Mouse (Mus musculus) erythroblast, embryonic 14.5 days (primary cell): ENCODE results near the gene Gm13278. TPM values are rescaled to one million over a fixed set of nuclear protein-coding genes. Genes with fewer than 3 reads are reported as not detected.
"Not testable (repeated sequence)": the region's sequence is repeated elsewhere in the genome, so short reads cannot be mapped to it uniquely, and the experiment has no call there.

Experiments used
- H3K27me3 ChIP-seq: 2 replicates; pipeline ENCODE4 v1.6.1; 2012; ENCODE audit warnings: inconsistent platforms; ENCODE audit not compliant: control insufficient read depth
- H3K36me3 ChIP-seq: 2 replicates; pipeline ENCODE4 v1.6.1; 2012; ENCODE audit warnings: mild to moderate bottlenecking, inconsistent platforms; ENCODE audit not compliant: control insufficient read depth
- H3K4me1 ChIP-seq: 2 replicates; pipeline ENCODE4 v1.6.1; 2012; ENCODE audit warnings: inconsistent platforms; ENCODE audit not compliant: control insufficient read depth
- H3K4me3 ChIP-seq: replicated peaks from 2 replicates; pipeline ENCODE3; 2012; ENCODE audit warnings: moderate library complexity, mild to moderate bottlenecking, inconsistent platforms
- H3K9me3 ChIP-seq: 2 replicates; pipeline ENCODE4 v1.6.1; 2012; ENCODE audit warnings: low read length, inconsistent platforms, mixed read lengths; ENCODE audit not compliant: control insufficient read depth
- GATA1 ChIP-seq: IDR thresholded peaks from 2 replicates; pipeline ENCODE4 v1.6.1; 2012; ENCODE audit warnings: low read length, inconsistent platforms, mixed read lengths
- TAL1 ChIP-seq: IDR thresholded peaks from 3 replicates; pipeline ENCODE4 v1.6.1; 2012; ENCODE audit warnings: low read length, inconsistent platforms, mixed read lengths
- polyA plus RNA-seq: library from polyadenylated mRNA; stranded (reverse); fragments of >175 nt; gene quantifications from 2 replicates; pipeline ENCODE4 v1.2.3, GENCODE M21; 2012

The Gm13278 gene
- polyA plus RNA-seq, 1 experiment = not detected

DNA sequence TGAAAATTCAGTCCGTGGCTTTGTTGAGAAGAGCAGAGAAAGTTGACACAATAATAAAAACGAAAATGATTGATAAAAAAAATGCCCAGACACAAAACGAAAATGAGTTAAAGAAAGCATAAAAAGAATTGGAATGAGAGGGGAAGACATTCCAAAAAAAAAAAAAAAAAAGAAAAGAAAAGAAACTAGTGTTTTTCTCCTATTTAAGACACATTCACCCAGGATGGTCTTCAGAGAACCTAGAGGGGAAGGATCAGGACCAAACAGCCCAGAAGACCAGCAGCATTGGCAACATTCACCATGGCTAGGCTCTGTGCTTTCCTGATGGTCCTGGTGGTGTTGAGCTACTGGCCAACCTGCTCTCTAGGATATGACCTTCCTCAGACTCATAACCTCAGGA lies 24.6 kb downstream of the Gm13278 start, which contains the start of gene Ifna7:
TSS of gene Ifna7 (plus strand) at position 301 of the 400 bp plus-strand sequence.
- Histone ChIP-seq H3K36me3 (no peaks in the 10 kb centered on the region), H3K4me3 (no peak within 1 kb of the TSS), H3K9me3 (no peaks in the 10 kb centered on the region), H3K4me1 (no peaks in the 10 kb centered on the region), H3K27me3 (no peaks in the 10 kb centered on the region)
- no peak for TF ChIP-seq TAL1
- TF ChIP-seq GATA1 = no peak

DNA sequence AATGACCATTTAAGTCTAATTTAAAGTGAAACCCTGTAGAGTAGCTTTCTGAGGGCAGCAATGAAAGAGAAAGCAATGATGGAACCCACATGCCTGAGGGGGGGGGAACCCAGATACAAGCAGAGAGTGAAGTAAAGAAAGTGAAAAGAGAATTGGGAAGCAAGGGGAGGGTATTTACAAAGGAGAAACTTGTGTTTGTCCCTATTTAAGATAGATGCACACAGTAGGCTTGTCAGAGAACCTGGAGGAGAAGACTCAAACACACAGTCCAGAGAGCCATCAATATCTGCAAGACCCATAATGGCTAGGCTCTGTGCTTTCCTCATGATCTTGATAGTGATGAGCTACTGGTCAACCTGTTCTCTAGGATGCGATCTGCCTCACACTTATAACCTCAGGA lies 28.3 kb downstream of the Gm13278 start, which contains the start of gene Ifna11:
TSS of gene Ifna11 (plus strand) at position 301 of the 400 bp plus-strand sequence.
- TF ChIP-seq GATA1 = no peak
- TF ChIP-seq TAL1 = no peak
- Histone ChIP-seq H3K36me3 (no peaks in the 10 kb centered on the region), H3K4me3 (no peak within 1 kb of the TSS), H3K4me1 (no peaks in the 10 kb centered on the region), H3K9me3 (no peaks in the 10 kb centered on the region), H3K27me3 (no peaks in the 10 kb centered on the region)

DNA sequence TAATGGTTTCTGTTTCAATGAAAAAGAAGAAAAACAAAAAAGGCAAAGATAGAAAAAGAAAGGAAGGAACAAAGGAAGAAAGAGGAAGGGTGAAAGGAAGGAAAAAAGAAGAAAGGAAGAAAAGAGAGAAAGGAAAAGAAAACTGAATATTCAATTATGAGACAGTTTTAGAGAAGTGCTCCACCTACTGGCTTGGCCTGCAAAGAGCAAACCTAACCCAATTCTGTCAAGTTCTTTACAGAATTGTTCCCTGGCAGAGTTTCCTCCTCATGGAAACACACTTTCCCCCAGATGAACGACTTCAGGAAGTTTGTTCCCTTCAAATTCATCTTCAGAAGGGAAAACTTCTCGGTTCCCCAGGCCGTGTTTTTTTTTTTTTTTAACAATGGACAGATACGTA lies 31.6 kb downstream of the Gm13278 start:
- Histone ChIP-seq H3K4me1 (no peaks in the 10 kb centered on the region), H3K27me3 (no peaks in the 10 kb centered on the region), H3K9me3 (no peaks in the 10 kb centered on the region), H3K4me3 (no peak overlapping the region), H3K36me3 (no peaks in the 10 kb centered on the region)
- TF ChIP-seq TAL1 = no peak
- TF ChIP-seq GATA1 = no peak

DNA sequence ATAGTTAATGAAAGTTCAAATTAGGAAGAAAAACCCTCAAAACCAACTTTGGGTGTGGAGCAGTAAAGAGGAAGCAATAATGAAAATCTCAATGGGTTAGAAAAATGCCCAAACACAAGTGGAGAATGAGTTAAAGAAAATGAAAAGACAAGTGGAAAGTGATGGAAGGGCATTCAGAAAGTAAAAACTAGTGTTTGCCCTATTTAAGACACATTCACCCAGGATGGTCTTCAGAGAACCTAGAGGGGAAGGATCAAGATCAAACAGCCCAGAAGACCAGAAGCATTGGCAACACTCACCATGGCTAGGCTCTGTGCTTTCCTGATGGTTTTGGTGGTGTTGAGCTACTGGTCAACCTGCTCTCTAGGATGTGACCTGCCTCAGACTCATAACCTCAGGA lies 35.8 kb downstream of the Gm13278 start, which contains the start of gene Ifna6:
TSS of gene Ifna6 (plus strand) at position 301 of the 400 bp plus-strand sequence.
- not testable (repeated sequence) for H3K36me3 ChIP-seq, H3K4me3 ChIP-seq, H3K9me3 ChIP-seq, H3K4me1 ChIP-seq, H3K27me3 ChIP-seq

DNA sequence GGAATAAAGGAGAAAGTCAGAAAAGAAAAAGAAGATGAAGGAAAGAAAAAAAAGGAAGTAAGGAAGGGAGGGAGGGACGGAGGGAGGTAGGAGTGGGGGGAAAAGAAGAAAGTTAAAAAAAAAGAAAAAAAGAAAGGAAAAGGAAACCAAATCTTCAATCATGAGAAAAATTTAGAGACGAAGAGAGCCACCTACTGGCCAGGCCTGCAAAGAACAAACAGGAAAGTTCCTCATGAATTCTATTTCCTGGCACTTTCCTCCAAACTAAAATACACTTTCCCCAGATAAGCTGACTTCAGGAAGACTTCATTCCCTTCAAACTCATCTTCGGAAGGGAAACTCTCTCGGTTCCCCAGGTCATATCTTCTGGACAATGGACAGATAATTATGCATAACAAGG lies 39.2 kb downstream of the Gm13278 start:
- Histone ChIP-seq H3K9me3 (no peaks in the 10 kb centered on the region), H3K4me1 (no peaks in the 10 kb centered on the region), H3K27me3 (no peaks in the 10 kb centered on the region), H3K4me3 (no peak overlapping the region), H3K36me3 (no peaks in the 10 kb centered on the region)
- TF ChIP-seq GATA1 (no peak), TAL1 (no peak)

DNA sequence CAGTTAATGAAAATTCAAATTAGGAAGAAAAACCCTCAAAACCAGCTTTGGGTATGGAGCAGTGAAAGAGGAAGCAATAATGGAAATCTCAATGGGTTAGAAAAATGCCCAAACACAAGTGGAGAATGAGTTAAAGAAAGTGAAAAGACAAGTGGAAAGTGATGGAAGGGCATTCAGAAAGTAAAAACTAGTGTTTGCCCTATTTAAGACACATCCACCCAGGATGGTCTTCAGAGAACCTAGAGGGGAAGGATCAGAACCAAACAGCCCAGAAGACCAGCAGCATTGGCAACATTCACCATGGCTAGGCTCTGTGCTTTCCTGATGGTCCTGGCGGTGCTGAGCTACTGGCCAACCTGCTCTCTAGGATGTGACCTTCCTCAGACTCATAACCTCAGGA lies 43.9 kb downstream of the Gm13278 start, which contains the start of gene Ifna5:
TSS of gene Ifna5 (plus strand) at position 301 of the 400 bp plus-strand sequence.
- not testable (repeated sequence) for H3K4me1 ChIP-seq, H3K27me3 ChIP-seq, H3K4me3 ChIP-seq, H3K36me3 ChIP-seq, H3K9me3 ChIP-seq

DNA sequence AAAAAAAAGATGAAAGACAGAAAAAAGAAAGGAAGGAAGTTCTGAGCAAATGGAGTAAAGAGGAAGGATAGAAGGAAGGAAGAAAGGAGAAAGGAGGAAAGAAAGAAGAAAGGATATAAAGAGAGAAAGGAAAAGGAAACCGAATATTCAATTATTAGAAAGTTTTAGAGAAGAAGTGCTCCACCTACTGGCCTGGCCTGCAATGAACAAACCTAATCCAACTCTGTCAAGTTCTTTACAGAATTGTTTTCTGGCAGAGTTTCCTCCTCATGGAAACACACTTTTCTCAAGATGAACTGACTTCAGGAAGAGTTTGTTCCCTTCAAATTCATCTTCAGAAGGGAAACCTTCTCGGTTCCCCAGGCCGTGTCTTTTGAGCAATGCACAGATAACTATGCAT lies 47.5 kb downstream of the Gm13278 start:
- H3K4me1 ChIP-seq = no peaks in the 10 kb centered on the region
- TF ChIP-seq GATA1 (no peak), TAL1 (no peak)
- H3K4me3 ChIP-seq = no peak overlapping the region
- no peaks in the 10 kb centered on the region for H3K36me3 ChIP-seq
- H3K9me3 ChIP-seq = no peaks in the 10 kb centered on the region
- H3K27me3 ChIP-seq = no peaks in the 10 kb centered on the region

GRCm38 (mm10) chr4:88840058-88840457 lies 48.7 kb downstream of the Gm13278 start:
- Histone ChIP-seq H3K27me3 (no peaks in the 10 kb centered on the region), H3K4me1 (no peaks in the 10 kb centered on the region), H3K4me3 (no peak overlapping the region), H3K36me3 (no peaks in the 10 kb centered on the region), H3K9me3 (no peaks in the 10 kb centered on the region)
- TF ChIP-seq TAL1 = no peak
- no peak for TF ChIP-seq GATA1

DNA sequence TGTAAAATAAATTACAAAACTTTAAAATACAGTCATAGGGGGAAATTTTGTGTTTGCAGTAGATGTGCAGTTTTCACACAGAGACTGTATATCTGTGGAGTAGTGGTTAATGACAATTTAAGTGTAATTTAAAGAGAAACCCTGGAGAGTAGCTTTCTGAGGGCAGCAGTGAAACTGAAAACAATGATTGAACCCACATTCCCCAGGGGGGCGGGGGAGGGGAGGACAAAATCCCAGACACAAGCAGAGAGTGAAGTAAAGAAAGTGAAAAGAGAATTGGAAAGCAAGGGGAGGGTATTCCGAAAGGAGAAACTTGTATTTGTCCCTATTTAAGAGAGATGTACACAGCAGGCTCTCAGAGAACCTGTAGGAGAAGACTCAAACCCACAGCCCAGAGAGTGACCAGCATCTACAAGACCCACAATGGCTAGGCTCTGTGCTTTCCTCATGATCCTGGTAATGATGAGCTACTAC lies 50.1 kb downstream of the Gm13278 start, which contains the start of gene Ifna4:
TSS of gene Ifna4 (plus strand) at position 424 of the 474 bp plus-strand sequence.
- Histone ChIP-seq H3K4me1 (no peaks in the 10 kb centered on the region), H3K9me3 (no peaks in the 10 kb centered on the region), H3K27me3 (no peaks in the 10 kb centered on the region), H3K4me3 (no peak within 1 kb of the TSS), H3K36me3 (no peaks in the 10 kb centered on the region)
- TF ChIP-seq GATA1 (no peak), TAL1 (no peak)

Other genes with a start within 250 kb of the Gm13278 start
- not detected in 2 replicates for gene Ifna15, start 233.3 kb upstream of the Gm13278 start, polyA plus RNA-seq
- not detected in 2 replicates for gene Ifna14, start 219.8 kb upstream of the Gm13278 start, polyA plus RNA-seq
- not detected in 2 replicates for gene Ifna9, start 199.2 kb upstream of the Gm13278 start, polyA plus RNA-seq
- not detected in 2 replicates for gene Ifna12, start 188.2 kb upstream of the Gm13278 start, polyA plus RNA-seq
- gene C87499, start 157.1 kb upstream of the Gm13278 start, polyA plus RNA-seq = 0.03 TPM in 1 of 2 replicates, not detected in the other
- gene Ifna13, start 147.1 kb upstream of the Gm13278 start, polyA plus RNA-seq = not detected in 2 replicates
- gene Ifna16, start 114.6 kb upstream of the Gm13278 start, polyA plus RNA-seq = not detected in 2 replicates
- gene Ifna2, start 107.6 kb upstream of the Gm13278 start, polyA plus RNA-seq = not detected in 2 replicates
- not detected in 2 replicates for gene Ifnab, start 100.2 kb upstream of the Gm13278 start, polyA plus RNA-seq
- gene Gm26566, start 69.7 kb upstream of the Gm13278 start, polyA plus RNA-seq = 0.03 and 0.05 TPM in 2 replicates
- 0.08 and 0.10 TPM in 2 replicates for gene Klhl9, start 69.1 kb upstream of the Gm13278 start, polyA plus RNA-seq
- gene Gm13271, start 36.7 kb upstream of the Gm13278 start, polyA plus RNA-seq = not detected in 2 replicates
- not detected in 2 replicates for gene Gm13283, start 31.4 kb upstream of the Gm13278 start, polyA plus RNA-seq
- not detected in 2 replicates for gene Gm13290, start 17.7 kb upstream of the Gm13278 start, polyA plus RNA-seq
- not detected in 2 replicates for gene Gm13289, start 14.6 kb upstream of the Gm13278 start, polyA plus RNA-seq
- gene Gm13272, start 11.7 kb upstream of the Gm13278 start, polyA plus RNA-seq = not detected in 2 replicates
- gene Ifnz, start 9.4 kb upstream of the Gm13278 start, polyA plus RNA-seq = not detected in 2 replicates
- gene Gm13276, start 5.8 kb upstream of the Gm13278 start, polyA plus RNA-seq = not detected in 2 replicates
- not detected in 2 replicates for gene Gm13277, start 2.9 kb upstream of the Gm13278 start, polyA plus RNA-seq
- not detected in 2 replicates for gene Gm13275, start 2.9 kb downstream of the Gm13278 start, polyA plus RNA-seq
- not detected in 2 replicates for gene Gm13279, start 5.8 kb downstream of the Gm13278 start, polyA plus RNA-seq
- gene Gm13285, start 8.1 kb downstream of the Gm13278 start, polyA plus RNA-seq = not detected in 2 replicates
- gene Gm13287, start 11.7 kb downstream of the Gm13278 start, polyA plus RNA-seq = not detected in 2 replicates
- gene Gm13288, start 14.0 kb downstream of the Gm13278 start, polyA plus RNA-seq = not detected in 2 replicates
- gene Ifna7, start 24.7 kb downstream of the Gm13278 start, polyA plus RNA-seq = not detected in 2 replicates
- not detected in 2 replicates for gene Ifna11, start 28.4 kb downstream of the Gm13278 start, polyA plus RNA-seq
- not detected in 2 replicates for gene Ifna6, start 35.9 kb downstream of the Gm13278 start, polyA plus RNA-seq
- not detected in 2 replicates for gene Ifna5, start 44.0 kb downstream of the Gm13278 start, polyA plus RNA-seq
- not detected in 2 replicates for gene Ifna4, start 50.3 kb downstream of the Gm13278 start, polyA plus RNA-seq
- not detected in 2 replicates for gene Ifna1, start 58.5 kb downstream of the Gm13278 start, polyA plus RNA-seq
- not detected in 2 replicates for gene Ifne, start 88.7 kb downstream of the Gm13278 start, polyA plus RNA-seq